Mouse (Mus musculus): ENCODE results near the gene Prr22. TPM values are rescaled to one million over a fixed set of nuclear protein-coding genes. Genes with fewer than 3 reads are reported as not detected.
A peak's percentile ranks its signal among the peaks of the same experiment; 100 is the strongest.

Prr22 gene
- polyA plus RNA-seq, 1 experiment, result 3.3 TPM

GRCm38 (mm10) chr17:56793614-56794319 lies 23.7 kb downstream of the Prr22 start:
- Histone ChIP-seq H3K4me1 (ENCODE audit: control insufficient read depth, insufficient read depth, low read length) (no peaks in the 10 kb centered on the region), H3K27ac (ENCODE audit: insufficient read depth, low read length) (no peak overlapping the region), H3K4me3 (ENCODE audit: insufficient read depth, low read length) (no peak overlapping the region)
- TF ChIP-seq CTCF (IDR thresholded peaks at IDR 0.05; ENCODE audit: extremely low read depth, insufficient read depth, low read length), result no peak

- TF ChIP-seq POLR2A (IDR thresholded peaks at IDR 0.05; ENCODE audit: extremely low read depth, insufficient read depth, low read length), result no peak
- TF ChIP-seq CTCF (IDR thresholded peaks at IDR 0.05; ENCODE audit: extremely low read depth, insufficient read depth, low read length), result no peak
- Histone ChIP-seq H3K27ac (ENCODE audit: insufficient read depth, low read length) (no peak overlapping the region), H3K4me3 (ENCODE audit: insufficient read depth, low read length) (no peak overlapping the region), H3K4me1 (ENCODE audit: control insufficient read depth, insufficient read depth, low read length) (no peaks in the 10 kb centered on the region)
Measured at GRCm38 (mm10) chr17:56799276-56799675, 29.2 kb downstream of the Prr22 start.

GRCm38 (mm10) chr17:56802065-56802464 lies 32.0 kb downstream of the Prr22 start:
- Histone ChIP-seq H3K4me1 (ENCODE audit: control insufficient read depth, insufficient read depth, low read length) (no peaks in the 10 kb centered on the region), H3K4me3 (ENCODE audit: insufficient read depth, low read length) (no peak overlapping the region), H3K27ac (ENCODE audit: insufficient read depth, low read length) (no peak overlapping the region)
- TF ChIP-seq CTCF (IDR thresholded peaks at IDR 0.05; ENCODE audit: extremely low read depth, insufficient read depth, low read length) (no peak), POLR2A (IDR thresholded peaks at IDR 0.05; ENCODE audit: extremely low read depth, insufficient read depth, low read length) (no peak)

GRCm38 (mm10) chr17:56804952-56805351 lies 34.9 kb downstream of the Prr22 start:
- Histone ChIP-seq H3K4me3 (ENCODE audit: insufficient read depth, low read length) (no peak overlapping the region), H3K27ac (ENCODE audit: insufficient read depth, low read length) (no peak overlapping the region), H3K4me1 (ENCODE audit: control insufficient read depth, insufficient read depth, low read length) (no peaks in the 10 kb centered on the region)
- TF ChIP-seq CTCF (IDR thresholded peaks at IDR 0.05; ENCODE audit: extremely low read depth, insufficient read depth, low read length), result no peak

- Histone ChIP-seq H3K27ac (ENCODE audit: insufficient read depth, low read length) (no peak overlapping the region), H3K4me1 (ENCODE audit: control insufficient read depth, insufficient read depth, low read length) (no peaks in the 10 kb centered on the region; the same call in 1 of the 2 replicates), H3K4me3 (ENCODE audit: insufficient read depth, low read length) (no peak overlapping the region)
- TF ChIP-seq POLR2A (IDR thresholded peaks at IDR 0.05; ENCODE audit: extremely low read depth, insufficient read depth, low read length) (no peak), CTCF (IDR thresholded peaks at IDR 0.05; ENCODE audit: extremely low read depth, insufficient read depth, low read length) (0 out of 2 replicates have a peak, but pooled peaks have one; percentile 1)
Measured at GRCm38 (mm10) chr17:56805784-56806183, 35.7 kb downstream of the Prr22 start.

- TF ChIP-seq CTCF (IDR thresholded peaks at IDR 0.05; ENCODE audit: extremely low read depth, insufficient read depth, low read length) (peak; percentile 100), POLR2A (IDR thresholded peaks at IDR 0.05; ENCODE audit: extremely low read depth, insufficient read depth, low read length) (no peak)
- Histone ChIP-seq H3K4me3 (ENCODE audit: insufficient read depth, low read length) (no peak overlapping the region), H3K4me1 (ENCODE audit: control insufficient read depth, insufficient read depth, low read length) (no peaks in the 10 kb centered on the region; the same call in 1 of the 2 replicates), H3K27ac (ENCODE audit: insufficient read depth, low read length) (no peak overlapping the region)
Measured at GRCm38 (mm10) chr17:56808518-56808917, 38.5 kb downstream of the Prr22 start.

GRCm38 (mm10) chr17:56810245-56810644 lies 40.2 kb downstream of the Prr22 start:
- no peak overlapping the region for H3K27ac ChIP-seq (ENCODE audit: insufficient read depth, low read length)

GRCm38 (mm10) chr17:56814316-56815056 lies 44.4 kb downstream of the Prr22 start:
- no peak overlapping the region for H3K27ac ChIP-seq (ENCODE audit: insufficient read depth, low read length)
- peaks cover 5% of the 10 kb centered on the region for H3K4me1 ChIP-seq (ENCODE audit: control insufficient read depth, insufficient read depth, low read length)
- H3K4me3 ChIP-seq (ENCODE audit: insufficient read depth, low read length), result no peak overlapping the region
- TF ChIP-seq CTCF (IDR thresholded peaks at IDR 0.05; ENCODE audit: extremely low read depth, insufficient read depth, low read length) (no peak), POLR2A (IDR thresholded peaks at IDR 0.05; ENCODE audit: extremely low read depth, insufficient read depth, low read length) (no peak)

More at GRCm38 (mm10) chr17:56810245-56810644, 40.2 kb downstream of the Prr22 start:
- no peak for TF ChIP-seq POLR2A (IDR thresholded peaks at IDR 0.05; ENCODE audit: extremely low read depth, insufficient read depth, low read length)
- TF ChIP-seq CTCF (IDR thresholded peaks at IDR 0.05; ENCODE audit: extremely low read depth, insufficient read depth, low read length), result no peak
- H3K4me1 ChIP-seq (ENCODE audit: control insufficient read depth, insufficient read depth, low read length), result peaks cover 5% of the 10 kb centered on the region
- no peak overlapping the region for H3K4me3 ChIP-seq (ENCODE audit: insufficient read depth, low read length)

- Histone ChIP-seq H3K4me1 (ENCODE audit: control insufficient read depth, insufficient read depth, low read length) (peaks cover 7% of the 10 kb centered on the region), H3K4me3 (ENCODE audit: insufficient read depth, low read length) (no peak overlapping the region), H3K27ac (ENCODE audit: insufficient read depth, low read length) (no peak overlapping the region)
- TF ChIP-seq CTCF (IDR thresholded peaks at IDR 0.05; ENCODE audit: extremely low read depth, insufficient read depth, low read length) (no peak), POLR2A (IDR thresholded peaks at IDR 0.05; ENCODE audit: extremely low read depth, insufficient read depth, low read length) (no peak)
Measured at GRCm38 (mm10) chr17:56815057-56815345, 45.0 kb downstream of the Prr22 start.

- Histone ChIP-seq H3K4me3 (ENCODE audit: insufficient read depth, low read length) (no peak overlapping the region), H3K4me1 (ENCODE audit: control insufficient read depth, insufficient read depth, low read length) (peaks cover 8% of the 10 kb centered on the region), H3K27ac (ENCODE audit: insufficient read depth, low read length) (no peak overlapping the region)
- TF ChIP-seq POLR2A (IDR thresholded peaks at IDR 0.05; ENCODE audit: extremely low read depth, insufficient read depth, low read length) (no peak), CTCF (IDR thresholded peaks at IDR 0.05; ENCODE audit: extremely low read depth, insufficient read depth, low read length) (no peak)
Measured at GRCm38 (mm10) chr17:56818067-56818636, 48.1 kb downstream of the Prr22 start.
